In the genomic region with DNA sequence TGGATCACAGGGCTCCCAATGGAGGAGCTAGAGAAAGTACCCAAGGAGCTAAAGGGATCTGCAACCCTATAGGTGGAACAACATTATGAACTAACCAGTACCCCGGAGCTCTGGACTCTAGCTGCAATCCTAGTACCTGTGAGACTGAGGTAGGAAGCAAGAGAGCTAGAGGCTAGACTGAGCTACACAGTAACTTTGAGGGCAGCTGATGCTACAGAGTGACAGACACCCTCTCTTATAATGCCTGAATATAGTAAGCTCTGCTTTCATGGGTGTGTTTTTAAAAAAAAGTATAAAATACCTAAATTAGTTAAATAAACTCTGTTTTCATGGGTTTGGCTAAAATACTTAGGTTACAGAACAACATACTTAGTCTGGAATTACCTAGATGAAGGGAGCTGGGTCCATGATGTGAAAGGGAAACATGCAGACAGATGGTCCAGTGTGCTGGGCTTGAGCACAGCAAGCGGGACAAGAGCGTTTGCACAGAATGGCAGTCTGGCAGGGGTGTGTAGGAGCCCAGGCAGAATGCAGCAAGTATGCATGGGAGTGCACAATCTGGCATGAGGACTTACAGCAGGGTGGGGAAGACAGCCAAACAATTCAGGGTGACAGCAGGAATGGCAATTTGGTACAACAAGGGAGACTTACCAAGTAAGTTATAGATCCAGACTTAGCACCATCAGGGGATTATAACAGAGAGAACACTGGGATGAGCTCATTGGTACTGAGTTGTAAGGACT, we compare ENCODE assay signal across 10 mouse cellular contexts.
DNase-seq lines count a peak whose midpoint lies in the region; ATAC-seq lines count a peak whose summit lies in the region.
"Had no signal": no experiment of that assay in that cellular context is flagged by ENCODE, and none has a peak within 500 bp of the region (broad histone marks: within the 10 kb centered on the region; RNA-seq: fewer than 3 reads in every experiment).

No protein-coding gene starts in this region.

- H3K9ac ChIP-seq in forebrain, embryonic 16.5 days (replicated peaks; ENCODE audit: low read depth, low read length) = no peak overlapping the region
- H3K9ac ChIP-seq: liver, embryonic 14.5 days had no signal

- no peaks in the 10 kb centered on the region for H3K27me3 ChIP-seq in megakaryocyte, embryonic 14.5 days (replicated peaks)
- H3K27me3 ChIP-seq in forebrain, embryonic 16.5 days (replicated peaks; ENCODE audit: control insufficient read depth, insufficient read depth, low read length) = no peaks in the 10 kb centered on the region

- peak overlapping the region; percentile 67 for H3K4me3 ChIP-seq in megakaryocyte, embryonic 14.5 days (replicated peaks)
- no peak overlapping the region for H3K4me3 ChIP-seq in forebrain, embryonic 16.5 days (replicated peaks; ENCODE audit: low read length)

- peak; percentile 78 to 82 for DNase-seq in layer of hippocampus, postnatal 36 days
- DNase-seq in right cerebral cortex, postnatal 25 days = peak; percentile 48
- DNase-seq in lung, postnatal 25 days (ENCODE audit: low spot score) = no peak
- DNase-seq in embryo, embryonic 10.5 days (ENCODE audit: low spot score) = no peak
- no peak for DNase-seq in thymus, postnatal 36 days
- DNase-seq: kidney, postnatal 25 days had no signal

- WGBS in forebrain, embryonic 16.5 days = 60% methylated on average over 3 of the region's 3 CpGs

- H3K4me1 ChIP-seq in megakaryocyte, embryonic 14.5 days = peaks cover 88% of the 10 kb centered on the region
- H3K4me1 ChIP-seq in forebrain, embryonic 16.5 days (replicated peaks; ENCODE audit: control insufficient read depth, insufficient read depth, low read length) = peaks cover 15% of the 10 kb centered on the region

- peak overlapping the region; percentile 87 for H3K27ac ChIP-seq in forebrain, embryonic 16.5 days (ENCODE audit: low read length)
- H3K27ac ChIP-seq: liver, embryonic 14.5 days had no signal

- no peak for ATAC-seq in megakaryocyte, adult 5-6 weeks (ENCODE audit: poor library complexity, severe bottlenecking)
- ATAC-seq in forebrain, embryonic 16.5 days = peak; percentile 98

- H3K4me2 ChIP-seq in forebrain, embryonic 16.5 days (ENCODE audit: low read length) = no peak overlapping the region

- peaks cover 70% of the 10 kb centered on the region for H3K36me3 ChIP-seq in megakaryocyte, embryonic 14.5 days (replicated peaks; ENCODE audit: low read length)
- H3K36me3 ChIP-seq in forebrain, embryonic 16.5 days (ENCODE audit: control insufficient read depth, insufficient read depth) = no peaks in the 10 kb centered on the region

- H3K9me3 ChIP-seq in megakaryocyte, embryonic 14.5 days = no peaks in the 10 kb centered on the region
- no peaks in the 10 kb centered on the region for H3K9me3 ChIP-seq in forebrain, embryonic 16.5 days (ENCODE audit: control insufficient read depth, low read length)

Comparison
In these comparisons a context has a peak if more than half of its experiments do, and no peak if none do; other contexts are left out.
1. DNase-seq: peak in layer of hippocampus, postnatal 36 days (2 of 2) and right cerebral cortex, postnatal 25 days (single experiment); none in lung, postnatal 25 days (single experiment), embryo, embryonic 10.5 days (single experiment) and thymus, postnatal 36 days (0 of 2).